Mouse (Mus musculus): ENCODE results near the gene Gm7324. TPM values are rescaled to one million over a fixed set of nuclear protein-coding genes. Genes with fewer than 3 reads are reported as not detected.
"Not testable (repeated sequence)": the region's sequence is repeated elsewhere in the genome, so short reads cannot be mapped to it uniquely, and the experiment has no call there.

Gm7324 gene
- total RNA-seq (2015) (1.3 and 1.7 TPM in 2 replicates), total RNA-seq (2017) (6.3 and 8.9 TPM in 2 replicates)

- not testable (repeated sequence) for ATAC-seq (replicated peaks; ENCODE audit: poor library complexity)
Measured at GRCm38 (mm10) chr14:43697621-43698020, at the start of gene Gm7324. Gene Gm7324, plus strand, starts transcription at chr14:43697828.

DNA sequence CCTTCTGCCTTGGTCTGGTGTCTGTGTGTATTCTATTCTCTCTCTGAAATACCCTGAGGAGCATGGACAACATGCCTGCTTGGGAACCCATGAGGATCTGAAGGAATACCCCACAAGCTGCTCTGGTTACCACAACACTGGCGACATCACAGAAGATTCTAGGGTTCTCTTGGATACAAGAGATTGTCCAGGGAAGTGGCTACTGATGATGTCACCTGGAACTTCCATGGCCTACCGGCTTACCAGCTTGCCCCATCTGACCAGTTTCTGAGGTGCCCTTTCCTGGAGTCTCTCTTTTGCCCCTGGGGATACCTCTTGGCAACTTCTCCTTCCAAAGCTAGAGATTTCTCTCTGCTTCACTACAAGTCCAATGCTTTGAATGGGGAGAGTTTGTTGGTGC is 20.5 kb upstream of the Gm7324 start, which contains the start of gene Gm8165:
TSS of gene Gm8165 (minus strand) at position 101 of the 400 bp plus-strand sequence.
- ATAC-seq (replicated peaks; ENCODE audit: poor library complexity) = not testable (repeated sequence)

GRCm38 (mm10) chr14:43727385-43727784 is 29.8 kb downstream of the Gm7324 start, which contains the start of gene Gm16506:
Gene Gm16506, minus strand, starts transcription at chr14:43727485.
- ATAC-seq (replicated peaks; ENCODE audit: poor library complexity) = not testable (repeated sequence)

DNA sequence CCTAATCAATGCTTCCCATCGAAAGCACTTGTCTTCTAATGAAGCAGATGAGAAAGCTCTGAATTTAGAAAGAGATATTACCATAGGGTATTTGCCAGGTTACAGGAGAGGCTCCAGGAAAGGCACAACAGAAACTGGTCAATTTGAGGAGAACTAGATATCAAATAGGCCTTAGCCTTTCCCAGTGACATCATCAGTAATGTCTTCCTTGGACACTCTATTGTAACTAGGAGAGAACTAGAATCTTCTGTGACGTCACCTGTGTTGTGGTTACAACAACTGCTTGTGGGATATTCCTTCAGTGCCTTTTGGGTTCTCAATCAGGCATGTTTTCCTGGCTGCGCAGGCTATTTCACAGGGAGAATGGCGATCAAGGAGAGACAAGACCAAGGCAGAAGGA is 49.9 kb downstream of the Gm7324 start, which contains the start of gene Gm6526:
TSS of gene Gm6526 (plus strand) at position 301 of the 400 bp plus-strand sequence.
- ATAC-seq (replicated peaks; ENCODE audit: poor library complexity) = not testable (repeated sequence)

Other genes with a start within 250 kb of the Gm7324 start
- gene Gm5799, start 154.3 kb upstream of the Gm7324 start, total RNA-seq (2015) = not detected in 2 replicates
- not detected in 2 replicates for gene Gm5799, start 154.3 kb upstream of the Gm7324 start, total RNA-seq (2017)
- gene Gm17654, start 118.7 kb upstream of the Gm7324 start, total RNA-seq (2015) = not detected in 2 replicates
- gene Gm17654, start 118.7 kb upstream of the Gm7324 start, total RNA-seq (2017) = not detected in 2 replicates
- not detected in 2 replicates for gene Gm10375, start 89.8 kb upstream of the Gm7324 start, total RNA-seq (2015)
- not detected in 2 replicates for gene Gm10375, start 89.8 kb upstream of the Gm7324 start, total RNA-seq (2017)
- gene Gm8165, start 20.6 kb upstream of the Gm7324 start, total RNA-seq (2015) = not detected in 2 replicates
- gene Gm8165, start 20.6 kb upstream of the Gm7324 start, total RNA-seq (2017) = not detected in 2 replicates
- gene Gm16506, start 29.7 kb downstream of the Gm7324 start, total RNA-seq (2015) = not detected in 2 replicates
- not detected in 2 replicates for gene Gm16506, start 29.7 kb downstream of the Gm7324 start, total RNA-seq (2017)
- not detected in 2 replicates for gene Gm6526, start 50.0 kb downstream of the Gm7324 start, total RNA-seq (2015)
- gene Gm6526, start 50.0 kb downstream of the Gm7324 start, total RNA-seq (2017) = not detected in 2 replicates
- not detected in 2 replicates for gene Gm8180, start 86.9 kb downstream of the Gm7324 start, total RNA-seq (2015)
- gene Gm8180, start 86.9 kb downstream of the Gm7324 start, total RNA-seq (2017) = not detected in 2 replicates
- gene Ear1, start 177.7 kb downstream of the Gm7324 start, total RNA-seq (2015) = 13.2 and 15.2 TPM in 2 replicates
- gene Ear1, start 177.7 kb downstream of the Gm7324 start, total RNA-seq (2017) = 10.0 and 21.5 TPM in 2 replicates
- gene Ear10, start 225.7 kb downstream of the Gm7324 start, total RNA-seq (2015) = not detected in 2 replicates
- gene Ear10, start 225.7 kb downstream of the Gm7324 start, total RNA-seq (2017) = not detected in 2 replicates
- 6.4 and 7.1 TPM in 2 replicates for gene Gm8113, start 227.6 kb downstream of the Gm7324 start, total RNA-seq (2015)
- 4.0 and 5.6 TPM in 2 replicates for gene Gm8113, start 227.6 kb downstream of the Gm7324 start, total RNA-seq (2017)